7 mouse cellular contexts compared by ENCODE assay signal in the genomic region with DNA sequence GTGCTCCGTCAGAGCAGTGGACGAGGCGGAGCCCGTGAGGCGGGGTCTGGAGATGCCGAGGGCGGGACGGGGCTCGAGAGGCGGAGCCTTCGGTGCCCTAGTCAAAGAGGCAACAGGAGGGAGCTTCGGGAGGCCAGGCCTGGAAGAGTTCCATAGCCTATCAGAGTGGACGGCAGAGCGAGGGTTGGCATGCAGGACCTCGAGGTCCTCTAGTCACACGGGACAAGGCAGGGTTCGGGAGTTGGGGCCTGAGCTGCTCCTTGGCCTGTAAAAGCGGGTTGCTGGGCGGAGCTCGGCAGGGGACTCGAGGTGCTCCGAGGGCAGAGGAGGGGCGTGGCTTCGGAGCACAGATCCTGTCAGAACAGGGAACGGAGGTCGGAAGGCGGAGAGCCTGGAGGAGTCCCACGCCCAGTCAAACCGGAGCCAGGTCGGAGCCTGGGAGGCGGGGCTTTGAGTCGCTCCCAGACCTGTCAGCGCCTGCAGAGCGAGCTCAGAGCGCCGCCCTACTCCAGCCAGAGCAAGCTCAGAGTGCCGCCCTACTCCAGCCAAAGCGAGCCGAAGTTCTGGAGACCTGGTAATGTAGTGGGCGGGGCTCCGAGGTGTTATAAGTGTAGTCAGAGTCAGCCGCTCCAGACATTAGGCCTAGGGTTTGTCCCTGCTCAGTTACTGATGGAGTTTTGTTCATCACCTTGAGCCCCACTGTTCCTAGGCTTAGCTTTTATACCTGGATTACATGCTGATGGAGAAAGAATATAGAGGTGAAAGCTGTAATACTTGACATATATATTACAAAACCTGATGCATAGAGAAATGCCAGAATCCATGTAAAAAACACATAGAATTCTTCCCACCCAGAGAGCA. TPM values are rescaled to one million over a fixed set of nuclear protein-coding genes. Genes with fewer than 3 reads are reported as not detected.
A peak's percentile ranks its signal among the peaks of the same experiment; 100 is the strongest.
DNase-seq lines count a peak whose midpoint lies in the region; ATAC-seq and TF ChIP-seq lines count a peak whose summit lies in the region.

TSS of gene Aph1b (minus strand) at position 27 of the 861 bp plus-strand sequence.

- peak; percentile 97 for DNase-seq in adrenal gland, postnatal 10 days
- DNase-seq in embryonic facial prominence, embryonic 10.5 days (ENCODE audit: low spot score): peak; percentile 98
- peak; percentile 90 for DNase-seq in gonadal fat pad, adult 2 months (ENCODE audit: low read depth)
- peak; percentile 96 for DNase-seq in left cerebral cortex, postnatal 4 days

- 0 out of 2 replicates have a peak, but pooled peaks have one; percentile 34 for TF ChIP-seq POLR2A in small intestine, adult 2 months (IDR thresholded peaks at IDR 0.05; ENCODE audit: low read depth, low read length)

- peaks cover 17% of the 10 kb centered on the region for H3K4me1 ChIP-seq in embryonic facial prominence, embryonic 10.5 days
- H3K4me1 ChIP-seq in intestine, postnatal 0 days (replicated peaks; ENCODE audit: control insufficient read depth, insufficient read depth, low read length): peaks cover 4% of the 10 kb centered on the region; the same call in 1 of the 2 replicates
- H3K4me1 ChIP-seq in midbrain, embryonic 12.5 days: peaks cover 6% of the 10 kb centered on the region
- H3K4me1 ChIP-seq in small intestine, adult 2 months (ENCODE audit: control insufficient read depth, insufficient read depth, insufficient read length, low read length): no peaks in the 10 kb centered on the region

- H3K4me2 ChIP-seq in intestine, postnatal 0 days (replicated peaks; ENCODE audit: low read depth): peak within 1 kb of the TSS; percentile 96
- peak within 1 kb of the TSS; percentile 76 for H3K4me2 ChIP-seq in midbrain, embryonic 12.5 days (replicated peaks)

- peak within 1 kb of the TSS; percentile 92 for H3K27ac ChIP-seq in embryonic facial prominence, embryonic 10.5 days (replicated peaks)
- H3K27ac ChIP-seq in intestine, postnatal 0 days (ENCODE audit: low read depth, low read length): peak within 1 kb of the TSS; percentile 86
- peak within 1 kb of the TSS; percentile 87 for H3K27ac ChIP-seq in midbrain, embryonic 12.5 days (replicated peaks)
- H3K27ac ChIP-seq in small intestine, adult 2 months (ENCODE audit: insufficient read depth, low read depth, low read length): peak within 1 kb of the TSS; percentile 89

- no peaks in the 10 kb centered on the region for H3K9me3 ChIP-seq in embryonic facial prominence, embryonic 10.5 days
- no peaks in the 10 kb centered on the region for H3K9me3 ChIP-seq in intestine, postnatal 0 days (ENCODE audit: control insufficient read depth)
- H3K9me3 ChIP-seq in midbrain, embryonic 12.5 days: no peaks in the 10 kb centered on the region

- H3K4me3 ChIP-seq in embryonic facial prominence, embryonic 10.5 days: peak within 1 kb of the TSS; percentile 76
- peak within 1 kb of the TSS; percentile 72 for H3K4me3 ChIP-seq in intestine, postnatal 0 days (ENCODE audit: low read depth, low read length)
- H3K4me3 ChIP-seq in midbrain, embryonic 12.5 days: peak within 1 kb of the TSS; percentile 66
- peak within 1 kb of the TSS; percentile 74 for H3K4me3 ChIP-seq in small intestine, adult 2 months (ENCODE audit: low read depth, low read length)

- under 1% methylated on average over 42 of the region's 42 CpGs for WGBS in embryonic facial prominence, embryonic 10.5 days
- WGBS in intestine, postnatal 0 days: under 1% methylated on average over 42 of the region's 42 CpGs
- under 1% methylated on average over 42 of the region's 42 CpGs for WGBS in midbrain, embryonic 12.5 days
- under 1% methylated on average over 42 of the region's 42 CpGs for WGBS in small intestine, adult 2 months

- H3K27me3 ChIP-seq in embryonic facial prominence, embryonic 10.5 days (replicated peaks; ENCODE audit: low read depth, poor library complexity, severe bottlenecking): peaks cover 5% of the 10 kb centered on the region; the same call in 1 of the 2 replicates
- no peaks in the 10 kb centered on the region for H3K27me3 ChIP-seq in intestine, postnatal 0 days (replicated peaks; ENCODE audit: control insufficient read depth, insufficient read depth, low read length)
- no peaks in the 10 kb centered on the region for H3K27me3 ChIP-seq in midbrain, embryonic 12.5 days
- H3K27me3 ChIP-seq in small intestine, adult 2 months (ENCODE audit: control insufficient read depth, insufficient read depth, low read length): no peaks in the 10 kb centered on the region

- peak within 1 kb of the TSS; percentile 56 for H3K9ac ChIP-seq in intestine, postnatal 0 days (ENCODE audit: low read depth, low read length)
- H3K9ac ChIP-seq in midbrain, embryonic 12.5 days (replicated peaks): peak within 1 kb of the TSS; percentile 78

- no peaks in the 10 kb centered on the region for H3K36me3 ChIP-seq in embryonic facial prominence, embryonic 10.5 days (replicated peaks)
- no peaks in the 10 kb centered on the region for H3K36me3 ChIP-seq in intestine, postnatal 0 days (ENCODE audit: control insufficient read depth, insufficient read depth)
- H3K36me3 ChIP-seq in midbrain, embryonic 12.5 days: no peaks in the 10 kb centered on the region
- H3K36me3 ChIP-seq in small intestine, adult 2 months (ENCODE audit: control insufficient read depth, insufficient read depth, low read length): no peaks in the 10 kb centered on the region

- peak; percentile 97 for ATAC-seq in intestine, postnatal 0 days
- ATAC-seq in midbrain, embryonic 12.5 days (ENCODE audit: low FRiP score, low read depth): peak; percentile 99

- intact Hi-C loops in left cerebral cortex, postnatal 4 days (cut with DNase I): no loop called here

- TF ChIP-seq CTCF in intestine, postnatal 0 days (IDR thresholded peaks at IDR 0.05; ENCODE audit: low read depth): peak; percentile 28
- TF ChIP-seq CTCF in small intestine, adult 2 months (IDR thresholded peaks at IDR 0.05; ENCODE audit: extremely low read depth, insufficient read length, insufficient replicate concordance, low read depth, low read length): no peak

RNA-seq across cellular contexts. Expression of gene Aph1b, which starts in this region (rescaled TPM):
- 1 to 10 TPM; 3.4 to 5.1 TPM for total RNA-seq in adrenal gland, postnatal 10 days (2021)
- polyA plus RNA-seq in embryonic facial prominence, embryonic 10.5 days (2016; fragmentation: Nextera tagmentation; extraction: Ambion mirVana): 9.5 and 9.6 TPM in 2 replicates
- polyA plus RNA-seq in gonadal fat pad, adult 2 months (2012; rRNA removed): 5.1 and 5.9 TPM in 2 replicates
- polyA plus RNA-seq in intestine, postnatal 0 days (2015; fragmentation: Nextera tagmentation; extraction: Ambion mirVana): 11.1 and 11.8 TPM in 2 replicates
- 10 to 100 TPM; 28.6 to 33.2 TPM for total RNA-seq in left cerebral cortex, postnatal 4 days (2021)
- polyA plus RNA-seq in midbrain, embryonic 12.5 days (2016; fragmentation: Nextera tagmentation; extraction: Ambion mirVana): 19.5 and 19.8 TPM in 2 replicates
- polyA plus RNA-seq in small intestine, adult 2 months (2012; rRNA removed): 0.68 and 0.79 TPM in 2 replicates

Comparison
In these comparisons a context has a peak if more than half of its experiments do, and no peak if none do; other contexts are left out.
1. Peak in every context shown above with its lines: DNase-seq, ATAC-seq, H3K4me3 ChIP-seq and H3K27ac ChIP-seq.
2. RNA of gene Aph1b (total RNA-seq): 28.6 to 33.2 TPM in left cerebral cortex, postnatal 4 days; 3.4 to 5.1 TPM in adrenal gland, postnatal 10 days; every median in the first group is over 4 times any median in the second.